Mouse (Mus musculus): Measurements from ENCODE around the gene 4921517D22Rik.

DNA sequence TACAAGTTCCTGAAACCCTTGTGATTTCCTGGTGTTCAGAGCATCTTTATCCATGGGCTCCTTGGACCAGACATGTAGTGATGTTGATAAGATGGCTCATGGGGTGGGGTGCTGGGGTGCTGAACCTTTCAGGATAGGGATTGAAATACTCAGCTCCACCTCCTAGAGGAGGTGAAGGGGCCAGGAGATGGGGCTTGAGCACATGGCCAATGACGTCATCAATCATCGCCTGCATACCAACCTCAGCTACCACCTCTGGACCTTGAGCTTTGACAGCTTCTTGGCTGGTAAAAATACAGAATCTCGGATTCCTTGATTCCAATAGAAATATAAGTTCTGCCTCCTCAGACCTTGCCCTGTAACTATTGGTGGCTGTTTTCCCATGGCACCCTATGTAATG, 48.4 kb downstream of the 4921517D22Rik start:
- TF ChIP-seq POLR2A (IDR thresholded peaks at IDR 0.05; ENCODE audit: borderline replicate concordance, insufficient read depth, low read length) (no peak), CTCF (IDR thresholded peaks at IDR 0.05; ENCODE audit: borderline replicate concordance, insufficient read depth, low read depth, low read length) (no peak)

All from cerebellum, adult 2 months (tissue).